Mouse (Mus musculus): ENCODE results near the gene Srrm2.

The Srrm2 gene

GRCm38 (mm10) chr17:23790269-23791078, at the start of gene Srrm2:
Gene Srrm2, plus strand, starts transcription at chr17:23790532.
- peak; percentile 69 for DNase-seq (ENCODE audit: low spot score)

GRCm38 (mm10) chr17:23740598-23741021, 49.7 kb upstream of the Srrm2 start, which contains the start of gene Paqr4:
Gene Paqr4, minus strand, starts transcription at chr17:23740867.
- no peak for DNase-seq (ENCODE audit: low spot score)

- DNase-seq (ENCODE audit: low spot score) = no peak
These were observed 48.7 kb upstream of the Srrm2 start for GRCm38 (mm10) chr17:23741359-23742209.

DNA sequence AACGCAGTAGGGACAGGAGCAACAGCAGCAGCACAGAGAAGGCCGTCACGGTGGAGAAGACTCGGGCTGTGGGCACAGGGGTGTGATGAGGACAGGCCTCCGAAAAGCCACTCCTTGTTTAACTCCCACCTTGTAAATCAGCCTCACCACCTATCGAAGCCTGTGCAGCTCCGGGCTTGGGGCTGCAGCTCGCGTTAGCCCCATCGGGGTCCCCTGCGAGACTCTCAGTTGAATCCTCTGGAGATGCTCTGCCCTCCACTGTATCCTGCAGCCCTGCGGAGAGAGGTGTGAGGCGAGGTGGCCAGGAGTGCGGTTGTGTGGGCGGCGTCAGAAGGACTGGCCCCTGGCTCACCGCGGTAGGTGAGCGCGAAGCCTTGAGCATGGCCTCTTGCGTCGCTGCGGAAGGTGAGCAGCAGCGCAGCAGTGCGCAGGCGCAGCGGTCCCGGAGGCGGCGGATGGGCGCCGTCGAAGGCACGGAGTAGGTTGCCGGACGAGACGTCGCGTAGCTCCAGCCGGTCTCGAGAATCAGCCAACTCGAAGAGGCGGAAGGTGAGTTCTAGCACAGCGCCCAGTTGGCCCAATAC, 48.0 kb upstream of the Srrm2 start:
- DNase-seq (ENCODE audit: low spot score) = no peak

- DNase-seq (ENCODE audit: low spot score) = no peak
These were observed 47.4 kb upstream of the Srrm2 start for GRCm38 (mm10) chr17:23742941-23743340.

DNA sequence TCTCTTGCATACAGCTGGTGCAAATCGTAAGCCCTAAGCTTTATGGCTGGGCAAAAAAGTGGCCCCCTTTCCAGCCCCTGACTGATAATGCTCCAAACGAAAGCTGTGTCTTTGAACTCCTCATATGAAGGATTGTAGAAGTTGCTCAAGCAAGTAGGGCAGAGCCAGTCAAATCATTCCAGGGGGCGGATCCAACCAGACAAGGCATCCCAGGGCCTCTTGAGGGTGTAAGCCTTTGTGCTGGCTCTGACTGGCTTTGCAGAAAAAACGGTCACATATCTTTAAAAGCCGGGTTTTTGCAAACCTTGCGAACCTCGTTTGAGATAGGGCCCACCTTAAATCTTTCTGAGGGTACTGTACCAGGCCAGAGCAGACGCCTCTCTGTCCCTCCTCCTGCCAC, 46.3 kb upstream of the Srrm2 start:
- no peak for DNase-seq (ENCODE audit: low spot score)

- DNase-seq (ENCODE audit: low spot score) = no peak
These were observed 45.7 kb upstream of the Srrm2 start for GRCm38 (mm10) chr17:23744651-23745050.

DNA sequence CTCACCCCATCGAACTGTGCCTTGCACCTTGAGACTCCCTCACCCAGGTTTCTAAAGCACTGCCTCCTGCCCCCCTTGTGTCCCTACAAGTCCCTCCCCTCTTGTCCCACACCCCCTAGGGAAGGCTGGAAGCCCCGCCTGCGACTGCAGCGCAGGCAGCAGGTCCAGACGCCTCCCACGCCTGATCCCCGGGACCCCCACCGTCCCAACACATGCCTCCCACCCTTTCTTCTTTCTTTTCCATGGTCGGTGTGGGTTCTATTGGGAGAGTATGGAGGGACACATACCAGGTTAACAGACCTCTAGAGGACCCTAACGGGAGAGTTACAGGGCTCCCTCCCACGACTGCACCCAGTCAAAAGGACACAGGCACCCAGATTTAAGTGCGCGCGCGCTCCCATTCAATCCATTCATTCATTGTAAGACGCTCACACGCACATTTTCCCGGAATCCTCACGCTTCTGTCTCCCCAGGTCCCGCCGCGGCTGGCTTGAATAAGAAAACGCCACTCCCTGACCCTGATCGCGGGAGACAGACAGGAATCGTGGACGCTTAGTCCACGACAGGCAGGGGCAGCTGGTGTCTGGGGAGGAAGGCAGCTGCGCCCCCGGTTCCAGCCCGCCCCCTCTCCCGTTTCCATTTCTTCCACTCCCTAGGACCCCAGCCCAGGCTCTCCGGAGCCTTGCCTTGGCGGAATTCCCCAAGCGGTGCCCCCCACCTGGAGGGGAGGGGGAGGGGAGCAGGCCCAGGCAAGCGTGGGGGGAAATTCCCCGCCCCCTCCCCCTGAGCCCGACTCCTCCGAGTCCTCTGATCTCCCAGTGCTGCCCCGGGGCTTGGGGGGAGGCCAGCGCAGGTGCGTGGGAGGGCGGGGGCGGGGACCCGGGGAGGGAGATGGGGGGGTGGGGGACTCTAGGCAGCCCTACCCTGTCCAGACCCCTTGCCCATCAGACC, 44.8 kb upstream of the Srrm2 start, which contains the start of gene Kremen2:
TSS of gene Kremen2 (minus strand) at position 533 of the 951 bp plus-strand sequence.
- no peak for DNase-seq (ENCODE audit: low spot score)

GRCm38 (mm10) chr17:23746311-23746710, 44.0 kb upstream of the Srrm2 start:
- no peak for DNase-seq (ENCODE audit: low spot score)

GRCm38 (mm10) chr17:23746767-23747166, 43.6 kb upstream of the Srrm2 start:
- DNase-seq (ENCODE audit: low spot score) = no peak

- DNase-seq (ENCODE audit: low spot score) = no peak
These were observed 42.9 kb upstream of the Srrm2 start for GRCm38 (mm10) chr17:23747471-23747870.

GRCm38 (mm10) chr17:23748026-23748425, 42.3 kb upstream of the Srrm2 start:
- DNase-seq (ENCODE audit: low spot score) = no peak

GRCm38 (mm10) chr17:23748631-23749391, 41.5 kb upstream of the Srrm2 start:
- DNase-seq (ENCODE audit: low spot score) = peak; percentile 74

DNA sequence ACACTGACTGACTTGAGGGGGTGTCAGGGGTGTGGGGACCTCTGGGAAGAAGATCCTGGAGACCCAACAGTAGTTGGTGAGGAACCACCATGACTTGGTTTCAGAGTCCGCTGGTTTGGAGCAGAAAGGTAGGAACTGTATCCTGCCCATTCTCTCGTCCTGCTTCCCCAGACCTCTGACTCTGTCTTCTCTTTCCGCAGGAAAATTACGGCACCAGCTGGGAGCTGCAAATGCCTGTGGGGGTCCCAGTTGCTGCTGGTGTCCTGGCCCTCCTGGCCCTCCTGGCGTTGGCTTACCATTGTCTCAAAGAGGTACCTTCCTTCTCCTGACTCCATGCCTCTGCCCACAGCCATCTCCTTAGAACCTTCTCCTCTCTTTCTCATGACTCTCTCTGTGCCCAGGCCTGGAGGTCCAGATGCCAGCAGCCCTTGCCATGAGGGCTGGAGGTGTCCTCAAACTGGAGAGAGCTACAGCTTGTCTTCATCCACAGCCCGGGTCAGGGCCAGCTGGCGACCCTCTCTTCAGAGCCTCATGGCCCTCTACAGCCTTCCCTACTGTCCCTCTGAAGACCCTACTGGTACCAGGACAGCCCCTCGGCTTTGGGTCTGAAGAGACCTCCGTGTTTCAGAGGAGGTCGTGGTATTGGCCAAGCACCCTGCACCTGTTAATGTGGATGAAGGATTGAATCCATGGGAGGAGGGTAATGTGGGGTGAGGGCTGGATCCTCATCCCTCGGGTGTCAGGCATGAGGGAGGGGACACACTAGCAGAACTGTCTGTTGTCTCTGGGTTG, 40.7 kb upstream of the Srrm2 start:
- DNase-seq (ENCODE audit: low spot score) = no peak

GRCm38 (mm10) chr17:23755689-23756088, 34.6 kb upstream of the Srrm2 start:
- no peak for DNase-seq (ENCODE audit: low spot score)

DNA sequence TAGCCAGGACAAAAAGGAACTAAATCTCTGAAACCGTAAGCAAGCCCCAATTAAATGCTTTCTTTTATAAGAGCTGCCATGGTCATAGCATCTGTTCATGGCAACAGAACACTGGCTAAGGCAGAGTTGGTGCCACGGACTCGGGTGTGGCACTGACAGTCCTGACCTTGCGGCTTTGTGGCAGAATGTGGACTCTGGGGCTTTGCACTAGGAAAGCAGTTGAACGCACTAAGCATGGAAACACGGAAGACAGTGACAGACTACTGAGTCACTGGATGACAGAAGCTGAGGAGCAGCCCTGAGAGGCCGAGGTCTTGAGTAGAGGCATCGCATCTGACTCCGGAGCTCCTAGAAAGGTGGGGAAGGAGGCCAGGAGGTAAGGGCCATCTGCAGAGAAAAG, 32.8 kb upstream of the Srrm2 start:
- no peak for DNase-seq (ENCODE audit: low spot score)

DNA sequence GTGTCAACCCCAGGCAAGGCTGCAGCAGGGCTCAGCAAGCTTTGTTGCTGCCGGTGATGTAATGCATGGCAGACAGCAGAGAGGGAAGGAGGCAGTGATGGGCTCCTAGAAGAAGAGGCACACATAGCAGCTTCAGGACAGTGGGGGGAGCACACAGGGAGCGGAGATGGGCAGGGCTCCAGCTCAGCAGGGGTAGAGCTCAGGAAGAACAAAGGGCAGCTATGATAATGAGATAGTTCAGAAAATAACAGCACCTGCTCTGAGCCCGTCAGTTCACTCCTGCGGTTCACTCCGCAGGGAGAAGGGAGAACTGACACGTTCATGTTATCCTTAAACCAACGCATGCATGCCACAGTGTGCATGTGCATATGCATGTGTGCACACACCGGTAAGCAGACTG, 31.5 kb upstream of the Srrm2 start:
- no peak for DNase-seq (ENCODE audit: low spot score)

DNA sequence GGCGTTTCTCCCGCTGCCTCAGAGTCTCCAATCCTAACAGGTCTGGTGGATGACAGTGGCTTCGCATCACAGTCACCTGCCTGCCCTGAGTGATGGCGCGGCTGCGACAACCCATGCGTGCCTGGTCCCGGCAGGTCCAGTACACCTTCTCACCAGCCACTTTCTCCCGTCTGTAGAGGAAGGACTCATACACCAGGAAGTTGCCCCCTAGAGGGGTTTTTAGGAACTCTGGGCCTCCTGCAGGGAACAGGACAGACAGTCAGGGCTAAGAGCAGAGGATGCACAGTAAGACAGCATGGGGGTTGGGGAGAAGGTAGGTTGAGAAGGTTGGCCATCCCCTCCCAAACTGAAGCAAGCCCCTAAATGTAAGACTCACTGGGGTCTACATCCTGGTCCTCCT, 30.1 kb upstream of the Srrm2 start:
- DNase-seq (ENCODE audit: low spot score) = no peak

- DNase-seq (ENCODE audit: low spot score) = no peak
These were observed 29.2 kb upstream of the Srrm2 start for GRCm38 (mm10) chr17:23761155-23761554.

GRCm38 (mm10) chr17:23762976-23763375, 27.4 kb upstream of the Srrm2 start:
- DNase-seq (ENCODE audit: low spot score) = no peak
